Mouse (Mus musculus) kidney, adult 9 months (tissue): ENCODE results near the gene Lmo4.

Experiments
- DNase-seq: peaks from one replicate; pipeline ENCODE4 v3.0.0; 2022

The Lmo4 gene

DNA sequence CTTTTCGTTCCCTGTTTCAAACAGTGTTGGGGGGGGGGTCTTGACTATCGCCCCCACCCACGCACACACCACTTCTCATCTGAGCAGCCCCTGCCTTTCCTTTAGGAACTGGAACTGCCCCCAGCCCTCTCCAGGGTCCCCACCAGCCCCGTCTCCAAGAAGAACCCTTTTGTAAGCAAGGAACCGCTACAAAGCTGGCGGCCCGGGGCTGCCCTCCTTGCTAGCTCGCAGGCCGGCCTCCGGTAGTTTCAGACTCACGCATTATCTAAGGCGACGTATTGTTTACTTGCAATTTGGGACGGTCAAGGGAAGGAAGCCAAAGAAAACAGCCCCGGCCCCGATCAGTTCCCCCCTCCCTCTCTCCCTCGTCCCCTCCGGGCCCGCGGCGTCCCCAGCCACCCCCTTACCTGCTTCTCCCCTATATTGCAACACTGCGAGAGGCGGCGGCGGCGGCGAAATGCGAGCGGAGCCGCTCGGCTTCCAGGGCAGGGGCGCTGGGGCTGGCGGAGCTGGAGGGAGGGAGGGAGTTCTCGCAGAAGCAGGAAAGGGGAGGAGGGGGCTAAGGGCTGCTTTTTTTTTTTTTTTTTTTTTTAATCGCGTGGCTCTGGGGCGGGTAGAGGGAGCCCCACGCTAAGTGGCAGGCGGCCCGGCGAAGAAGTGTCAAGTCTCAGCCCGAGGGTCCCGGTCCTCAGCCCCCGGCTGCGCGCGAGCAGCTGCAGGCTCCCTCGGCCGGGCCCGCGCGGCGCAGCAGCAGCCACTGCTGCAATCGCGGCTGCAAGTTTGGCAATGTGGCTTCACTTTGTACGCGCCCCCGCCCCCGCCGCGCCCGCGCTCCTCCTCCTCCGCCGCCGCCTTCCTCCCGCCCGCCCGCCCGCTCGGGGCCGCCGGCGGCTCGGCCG is at the start of gene Lmo4:
Gene Lmo4 (minus strand): TSS at position 808 of the 899 bp plus-strand sequence.
- DNase-seq: peak; percentile 80

DNA sequence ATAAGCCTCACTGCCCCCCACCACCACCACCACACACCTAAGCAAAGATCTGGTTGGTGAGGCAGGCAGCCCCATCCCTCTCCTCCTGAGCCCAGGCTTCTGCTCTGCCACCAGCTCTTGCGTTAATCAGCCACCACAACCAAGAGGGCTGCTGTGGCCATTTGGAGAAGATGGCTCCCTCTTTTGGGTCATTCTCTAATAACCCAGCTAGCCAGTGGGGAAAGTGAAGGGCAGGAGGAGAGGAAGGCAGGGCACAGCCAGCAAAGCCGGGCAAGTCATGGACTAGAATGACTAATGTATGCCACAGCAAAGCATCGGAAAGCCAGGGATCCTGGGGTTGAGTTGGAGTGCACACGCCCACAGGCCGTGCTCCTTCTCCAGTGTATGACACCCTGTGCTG is 49.3 kb upstream of the Lmo4 start:
- no peak for DNase-seq

DNA sequence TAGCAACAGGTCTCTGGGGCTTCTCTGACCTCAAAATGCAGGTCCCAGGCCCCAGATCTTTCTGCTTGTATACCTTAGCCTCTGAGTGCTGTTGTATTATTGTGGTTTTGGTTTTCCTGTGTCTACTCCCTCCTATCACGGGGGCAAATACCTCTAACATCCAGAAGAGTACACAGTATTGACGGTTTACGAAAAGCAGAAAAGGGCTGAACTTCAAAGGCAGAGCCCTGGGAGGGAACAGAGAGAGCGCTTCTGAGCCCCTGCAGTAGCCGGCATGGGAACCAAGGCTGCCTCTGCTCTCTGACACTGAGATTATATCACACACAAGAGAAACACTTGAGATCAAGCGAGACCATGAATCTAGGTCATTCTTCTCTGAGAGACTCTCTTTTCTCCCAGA is 48.0 kb upstream of the Lmo4 start:
- DNase-seq: no peak

DNA sequence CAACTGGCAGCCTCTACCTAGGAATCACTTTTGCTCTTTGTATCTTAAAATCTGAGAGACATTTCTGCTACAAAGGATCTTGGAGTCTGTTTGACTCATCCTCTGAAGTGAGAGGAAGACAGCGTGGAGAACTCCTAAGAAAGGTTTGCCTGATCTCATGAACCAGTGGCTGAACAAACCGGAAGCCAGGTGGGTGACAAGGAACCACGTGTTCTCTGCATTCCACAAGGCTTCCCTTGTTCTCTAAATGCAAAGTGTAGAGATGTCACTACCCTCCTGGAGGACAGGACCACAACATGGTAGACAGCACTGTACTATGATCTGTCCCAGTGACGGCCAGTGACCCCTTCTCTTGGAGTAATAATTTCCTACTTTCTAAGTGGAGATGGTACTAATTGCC is 47.1 kb upstream of the Lmo4 start:
- no peak for DNase-seq

DNA sequence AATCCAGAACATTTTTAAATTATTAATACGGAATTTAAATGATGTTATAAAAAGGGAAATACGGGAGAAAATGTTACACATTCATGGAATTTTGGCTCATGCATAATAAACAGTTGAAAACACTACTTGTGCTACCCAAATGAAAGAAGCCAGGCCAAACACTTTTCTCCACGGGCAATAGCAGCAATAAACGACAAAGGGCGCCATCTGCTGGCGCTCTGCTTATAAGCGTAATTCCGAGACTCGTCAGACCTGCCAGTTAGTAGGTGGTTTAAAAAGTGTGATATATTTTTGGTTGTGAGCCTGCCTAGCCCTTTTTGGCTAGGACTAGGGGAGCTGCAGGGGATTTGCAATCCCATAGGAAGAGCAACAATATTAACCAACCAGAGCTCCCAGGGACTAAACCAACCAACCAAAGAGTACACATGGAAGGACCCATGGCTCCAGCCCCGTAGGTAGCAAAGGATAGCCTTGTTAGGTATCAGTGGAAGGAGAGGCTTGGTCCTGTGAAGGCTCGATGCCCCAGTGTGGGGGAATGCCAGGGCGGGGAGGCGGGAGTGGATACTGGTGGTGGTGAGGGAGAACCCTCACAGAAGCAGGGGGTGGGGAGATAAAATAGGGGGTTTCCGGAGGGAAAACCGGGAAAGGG is 37.1 kb upstream of the Lmo4 start:
- peak; percentile 70 for DNase-seq

DNA sequence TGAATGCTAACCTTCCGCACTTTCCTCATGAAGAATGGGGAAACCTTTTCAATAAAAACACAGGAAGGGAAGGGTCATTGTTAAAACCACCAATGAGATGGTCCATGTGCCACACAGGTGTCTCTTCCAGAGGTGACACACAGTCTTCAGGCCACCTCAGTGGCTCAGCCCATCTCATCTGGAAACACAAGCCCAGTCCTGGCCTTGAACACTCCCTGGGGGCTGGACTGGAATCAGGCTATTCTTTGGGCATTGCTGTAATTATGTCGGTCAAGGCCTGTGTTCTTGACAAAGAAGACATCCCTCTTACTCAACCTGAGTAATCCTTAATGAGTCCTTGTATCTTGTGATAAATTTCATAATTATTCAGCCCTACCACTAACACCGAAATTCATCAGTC is 36.1 kb upstream of the Lmo4 start:
- no peak for DNase-seq

DNA sequence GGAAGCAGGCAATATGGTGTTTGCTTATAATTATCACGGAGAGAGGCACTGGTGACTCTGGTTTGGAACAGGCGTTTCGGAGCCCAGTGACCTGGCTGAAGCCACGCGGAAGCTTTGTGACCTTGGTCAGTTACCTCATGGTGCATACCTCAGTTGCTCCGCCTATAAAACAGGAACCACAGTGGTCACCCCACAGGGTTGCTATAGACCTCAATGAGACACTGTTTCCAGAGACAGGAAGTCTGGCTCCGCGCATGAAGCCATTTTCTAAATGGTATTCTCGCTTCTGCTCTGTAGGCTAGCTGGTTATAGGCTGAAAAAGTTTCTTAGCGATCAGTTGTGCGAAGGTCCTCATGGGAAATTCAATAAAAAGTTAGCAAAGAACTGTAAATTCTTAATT is 33.5 kb upstream of the Lmo4 start:
- no peak for DNase-seq

DNA sequence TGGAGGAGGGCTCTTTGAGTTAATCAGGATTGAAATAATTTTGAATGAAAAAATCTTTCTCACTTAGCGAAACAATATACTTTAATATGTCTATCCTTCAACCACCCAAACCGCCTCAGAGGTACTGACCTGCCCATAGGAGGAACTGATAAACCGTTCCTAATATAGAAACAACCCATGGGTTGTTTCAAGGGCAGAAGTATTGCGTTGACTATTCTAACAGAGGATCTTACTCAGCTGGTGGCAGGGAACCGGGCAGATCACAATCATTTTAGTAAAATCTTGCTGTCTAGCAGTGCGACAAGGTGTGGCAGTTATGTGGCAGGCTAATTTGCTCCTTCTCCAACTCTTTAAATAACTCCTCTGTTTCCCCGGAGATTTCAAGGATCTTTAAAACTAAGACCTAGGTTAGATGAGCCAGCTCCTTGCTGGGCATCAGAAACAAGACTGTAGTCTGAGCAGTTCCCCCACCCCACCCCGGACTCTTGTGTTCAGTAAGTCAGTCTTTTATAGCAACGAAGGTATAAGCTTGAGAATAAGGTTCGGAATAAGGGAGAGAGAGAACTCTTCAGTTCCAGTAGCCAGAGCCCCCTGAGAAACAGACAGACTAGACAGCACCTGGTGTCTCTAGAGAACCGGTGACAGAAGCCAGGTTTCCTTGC is 27.5 kb upstream of the Lmo4 start:
- no peak for DNase-seq

DNA sequence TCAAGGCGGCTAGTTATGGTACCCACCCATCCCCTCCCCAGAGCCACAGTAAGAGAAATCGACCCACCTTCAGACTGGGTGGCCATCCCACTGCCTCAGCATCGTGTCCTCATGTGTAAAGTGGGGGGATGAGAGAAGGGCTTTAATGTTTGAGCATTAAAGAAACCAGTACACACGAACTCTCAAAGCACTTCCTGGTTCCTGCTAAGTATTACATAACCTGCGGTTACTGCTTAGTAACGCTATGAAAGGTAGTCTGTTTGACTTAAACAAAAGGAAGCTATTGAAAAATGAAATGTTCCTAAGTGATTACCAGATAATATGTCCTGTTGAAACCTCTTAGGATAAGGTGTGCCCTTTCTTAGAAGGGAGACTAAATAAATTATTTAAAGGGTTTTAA is 26.9 kb upstream of the Lmo4 start:
- DNase-seq: no peak

DNA sequence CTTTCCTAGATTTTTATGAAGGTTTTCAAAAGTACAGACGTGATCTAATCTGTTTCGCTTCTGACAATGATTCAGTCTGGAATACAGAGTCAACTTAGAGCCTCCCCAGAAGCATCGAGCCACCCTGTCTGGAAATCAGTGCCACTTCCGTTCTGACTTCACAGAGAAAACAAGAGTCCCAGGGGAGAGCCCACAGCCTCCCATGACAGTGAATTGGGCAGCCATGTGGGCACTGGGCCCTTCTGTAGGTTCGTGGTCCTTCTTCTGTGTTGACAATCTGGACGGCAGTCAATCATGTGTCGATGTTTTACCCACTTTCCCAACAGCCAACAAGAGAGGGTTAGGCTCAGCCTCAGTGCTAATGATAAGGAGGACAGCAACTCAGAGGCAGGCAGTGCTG is 26.4 kb upstream of the Lmo4 start:
- DNase-seq: no peak

DNA sequence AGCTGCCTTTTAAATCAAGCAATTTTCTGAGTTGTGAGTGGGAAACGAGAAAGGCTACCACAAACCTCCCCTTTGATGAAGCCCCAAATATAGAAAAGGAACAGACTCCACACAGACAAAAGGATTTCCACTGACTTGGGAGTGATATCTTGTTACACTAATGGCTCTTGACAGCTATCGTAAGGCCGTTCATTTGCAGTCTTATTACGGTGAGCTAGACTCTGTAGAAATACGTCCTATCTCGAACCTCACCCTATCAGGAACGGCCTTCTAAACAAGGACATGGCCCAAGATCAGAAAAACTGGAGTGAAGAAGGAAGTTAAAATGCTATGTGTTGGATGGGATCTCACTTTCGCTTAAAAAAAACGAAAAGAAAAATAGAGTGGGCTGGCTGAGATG is 25.0 kb upstream of the Lmo4 start:
- no peak for DNase-seq

DNA sequence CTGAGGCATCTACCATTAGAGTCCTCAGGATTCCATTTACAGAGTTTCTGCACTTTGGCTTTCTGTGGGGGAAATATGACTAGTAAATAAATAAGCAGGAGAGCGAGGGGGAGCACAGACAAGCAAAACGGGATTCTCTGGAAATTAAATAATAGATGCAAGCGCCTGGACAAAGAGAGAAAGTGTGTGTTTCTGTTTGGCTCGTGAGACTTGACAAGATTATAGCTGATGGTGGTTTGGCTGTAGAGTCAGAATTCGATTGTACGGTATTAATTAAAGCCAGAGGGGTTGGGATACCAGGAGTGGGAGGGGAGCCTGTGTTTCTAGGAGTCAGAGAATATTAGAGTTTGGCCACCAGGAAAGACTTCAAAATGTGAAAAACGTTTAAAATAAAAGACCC is 24.3 kb upstream of the Lmo4 start:
- no peak for DNase-seq

DNA sequence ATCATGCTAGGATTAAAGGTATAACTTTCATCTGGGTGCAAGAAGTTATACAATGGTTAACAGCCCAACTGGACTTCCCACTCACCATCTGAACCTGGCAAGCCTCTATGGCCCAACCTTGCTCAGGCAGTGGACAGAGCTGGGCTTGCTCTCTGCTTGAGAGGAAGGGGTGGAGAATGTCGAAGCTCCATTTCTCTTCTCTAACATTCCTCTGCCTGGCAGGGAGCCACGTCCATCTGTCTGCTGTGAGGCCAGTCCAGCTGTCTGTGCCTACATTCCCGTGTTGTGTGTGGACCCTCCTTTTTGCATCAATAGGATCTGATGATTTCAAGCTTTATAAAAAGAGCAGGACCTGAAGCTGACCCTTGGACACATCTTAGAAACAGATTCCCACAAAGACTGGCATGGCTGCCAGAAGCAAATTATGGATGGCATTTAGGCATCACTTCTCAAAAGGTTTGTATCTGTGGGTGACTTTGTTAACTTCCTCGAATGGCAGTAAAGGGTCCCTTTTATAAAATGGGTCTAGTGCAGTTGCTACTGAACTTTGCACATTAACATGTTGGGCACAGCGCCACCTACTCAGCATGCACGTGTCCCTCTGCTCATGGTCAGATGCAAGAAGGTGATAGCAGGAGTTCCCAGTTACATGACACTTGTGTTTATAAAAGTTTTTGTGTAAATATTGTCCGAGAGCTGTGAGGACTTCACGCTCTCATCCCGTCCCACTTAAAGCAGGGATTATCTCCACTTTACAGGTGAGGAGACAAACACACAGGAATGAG is 20.6 kb upstream of the Lmo4 start:
- peak; percentile 31 for DNase-seq

DNA sequence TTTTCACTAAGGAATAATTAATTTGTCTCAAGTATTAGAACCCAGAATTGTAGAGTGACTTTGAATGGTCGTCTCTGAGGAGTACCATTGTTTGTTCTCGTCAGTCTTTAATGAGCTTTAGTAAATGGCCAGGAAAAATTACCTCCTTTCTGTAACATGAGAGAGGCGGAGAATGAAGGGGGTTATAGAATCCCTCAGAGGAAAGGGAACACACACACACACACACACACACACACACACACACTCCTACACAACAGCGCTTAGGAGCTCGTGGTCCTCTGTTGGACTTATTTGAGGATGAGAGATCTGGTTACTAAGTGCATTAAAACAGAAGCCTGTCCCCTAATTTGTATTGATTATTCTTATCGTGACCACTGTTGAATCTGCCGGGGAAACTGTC is 19.6 kb upstream of the Lmo4 start:
- DNase-seq: no peak

DNA sequence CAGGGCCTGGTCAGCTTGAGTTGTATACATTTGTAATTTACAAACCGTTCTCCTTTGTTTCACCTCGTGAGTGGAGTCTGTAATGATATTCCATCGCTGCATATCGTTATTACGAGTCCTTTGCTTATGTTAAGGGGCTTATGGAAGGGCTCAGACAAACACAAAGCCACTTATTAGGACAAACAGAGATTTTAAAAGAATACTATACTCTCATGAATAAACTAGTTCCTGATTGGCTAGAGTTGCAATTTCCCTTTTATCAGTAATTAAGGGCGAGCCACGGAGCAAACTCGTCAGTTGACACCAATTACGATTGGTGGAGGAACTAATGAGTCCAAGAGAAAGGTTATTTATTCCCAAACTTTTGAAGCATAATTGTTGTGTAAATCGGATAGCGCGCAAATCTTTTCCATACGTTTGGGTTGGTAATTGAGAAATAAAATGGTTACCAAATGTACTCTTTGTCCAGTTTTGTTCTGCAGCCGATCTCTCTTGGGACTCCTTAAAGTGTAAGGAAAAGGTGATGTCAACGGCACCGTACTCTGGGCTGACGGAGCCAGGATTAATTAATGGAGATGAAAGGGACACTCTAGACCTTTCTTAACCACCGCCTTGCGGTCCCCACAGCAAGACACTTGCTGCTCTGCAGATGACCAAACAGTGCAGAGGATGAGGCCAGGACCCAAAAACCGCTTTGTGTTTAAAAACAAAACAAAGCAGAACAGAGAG is 18.5 kb upstream of the Lmo4 start:
- DNase-seq: no peak

DNA sequence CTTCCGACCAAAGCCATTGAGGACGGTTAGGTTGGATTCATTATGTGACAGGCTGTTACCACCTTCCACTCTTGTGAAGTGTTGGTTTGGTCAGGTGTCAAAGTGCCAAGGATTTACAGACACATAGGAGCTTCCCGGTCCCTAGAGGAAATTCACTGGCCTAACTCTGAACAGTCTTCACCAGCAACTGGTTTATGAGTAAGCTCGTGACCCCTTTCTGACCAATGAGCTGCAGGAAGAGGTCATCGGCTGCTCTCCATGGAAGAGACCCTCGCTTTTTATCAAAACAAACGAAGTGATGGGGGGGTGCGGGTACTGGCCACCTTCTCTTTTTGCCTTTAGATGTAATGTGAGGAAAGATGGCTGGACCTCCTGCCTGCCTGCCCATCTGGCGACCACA is 17.4 kb upstream of the Lmo4 start:
- DNase-seq: no peak

DNA sequence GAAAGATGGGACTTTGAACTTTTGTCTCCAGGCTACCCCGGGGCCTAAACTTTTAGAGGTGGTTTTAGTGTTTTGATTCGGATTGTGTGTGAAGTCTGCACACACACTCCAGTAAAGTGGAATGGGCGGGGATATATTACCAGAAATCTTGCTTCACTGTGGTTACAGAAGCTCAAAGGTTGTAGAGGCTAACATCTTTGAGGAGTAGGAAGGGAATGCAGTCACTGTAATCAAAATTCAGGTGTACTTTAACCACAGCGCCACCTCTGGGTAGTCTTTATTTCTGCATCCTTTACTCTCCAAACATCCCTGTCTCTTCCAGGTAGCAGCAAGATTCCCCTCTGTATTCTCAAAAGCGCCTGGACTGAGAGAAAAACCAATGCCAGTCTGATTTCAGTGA is 2.5 kb upstream of the Lmo4 start:
- DNase-seq: peak; percentile 85

DNA sequence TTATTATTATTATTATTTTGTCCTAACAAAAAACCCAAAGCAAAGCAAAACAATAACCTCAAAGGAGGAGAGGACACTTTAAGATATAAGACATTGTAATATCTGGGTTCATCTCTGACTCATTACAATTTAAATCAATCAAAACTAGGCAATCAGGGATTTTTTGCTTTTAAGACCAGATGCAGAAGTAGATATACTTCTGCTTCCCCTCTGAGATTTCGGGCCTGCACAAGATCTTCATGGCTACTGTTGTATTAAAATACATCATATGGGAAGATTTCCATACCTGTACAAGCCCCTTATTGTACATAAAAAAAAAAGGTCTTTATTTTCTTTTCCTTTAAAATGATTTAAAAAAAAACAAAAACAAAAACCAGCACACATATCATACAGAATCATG is 1.9 kb upstream of the Lmo4 start:
- DNase-seq: no peak

DNA sequence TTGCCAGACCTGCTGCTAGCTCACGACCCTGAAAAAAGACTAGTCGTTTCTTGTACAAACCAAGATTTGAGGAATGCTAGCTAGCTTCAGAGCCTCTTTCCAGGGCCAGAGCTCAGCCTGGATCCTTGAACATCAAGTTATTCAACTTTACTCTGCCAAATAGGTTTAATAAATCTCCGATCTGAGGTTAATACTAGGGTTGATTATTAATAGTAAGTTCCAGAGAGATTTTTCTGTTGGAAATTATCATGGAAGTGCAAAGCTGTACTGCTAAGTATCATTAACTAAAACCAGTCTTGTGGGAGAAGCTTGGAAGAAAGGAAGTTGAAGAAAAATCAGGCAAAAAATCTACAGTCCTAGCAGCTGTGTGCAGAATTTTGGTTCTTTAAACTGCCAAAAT is 1.2 kb upstream of the Lmo4 start:
- peak; percentile 76 for DNase-seq

DNA sequence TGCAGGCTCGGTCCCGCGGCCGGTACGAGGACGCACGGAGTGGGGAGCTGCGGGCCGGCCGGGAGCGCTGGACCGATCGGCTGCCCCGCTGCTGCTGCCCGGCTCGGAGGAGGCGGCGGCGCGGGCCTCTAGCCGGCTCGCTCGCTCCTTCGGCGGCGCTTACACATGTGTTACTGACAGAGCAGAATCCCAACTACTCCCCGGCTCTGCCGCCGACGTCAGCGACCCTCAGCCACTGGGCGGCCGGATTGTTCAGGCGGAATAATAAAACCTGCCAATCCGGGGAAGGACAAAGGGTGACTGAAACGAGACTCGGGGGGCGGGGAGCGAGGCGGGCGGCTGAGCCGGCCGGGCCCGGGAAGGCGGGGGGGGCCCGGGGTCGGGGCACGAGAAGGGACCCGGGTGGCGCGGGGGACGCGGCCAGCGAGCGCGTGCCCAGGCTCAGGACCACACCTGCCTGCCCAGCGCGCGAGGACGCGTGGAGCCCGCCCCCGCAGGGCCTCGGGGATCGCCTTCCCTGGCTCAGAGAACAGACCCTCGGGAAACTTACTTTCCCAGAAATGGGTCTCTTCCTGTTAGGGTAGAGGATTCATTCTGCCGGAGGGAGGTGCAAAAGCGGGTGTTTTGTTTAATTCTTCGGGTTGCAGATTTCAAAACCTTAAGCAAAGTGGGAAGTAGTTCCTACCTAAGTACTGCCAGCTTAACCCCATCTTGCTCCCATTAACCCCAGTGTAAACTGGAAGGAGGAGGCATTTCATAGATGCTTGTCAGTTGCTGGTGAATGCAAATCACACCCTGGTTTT is 532 bp upstream of the Lmo4 start:
- DNase-seq: peak; percentile 97

DNA sequence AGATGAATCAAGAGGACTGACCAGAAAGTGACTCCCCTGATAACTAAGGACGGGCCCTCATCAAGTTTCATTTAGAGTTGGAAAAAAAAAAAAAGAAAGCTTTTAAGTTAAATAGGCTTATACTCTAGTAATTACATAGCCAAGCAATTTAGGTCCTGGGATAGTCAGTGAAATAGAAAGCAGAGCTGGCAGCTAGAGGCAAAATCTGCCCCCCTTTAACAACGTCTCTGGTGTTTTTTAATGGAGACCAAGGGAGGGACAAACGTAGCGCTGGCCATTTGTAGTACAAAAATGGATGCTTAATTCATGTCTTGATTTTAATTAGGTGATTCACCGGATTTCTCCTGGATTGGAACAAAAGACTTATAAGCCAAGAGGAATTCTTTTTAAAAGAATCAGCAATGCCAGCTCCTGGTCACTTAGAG is 1.0 kb downstream of the Lmo4 start:
- no peak for DNase-seq
